Mouse (Mus musculus) lung, postnatal 4 days (tissue): ENCODE results near the gene 4930435E12Rik.
A peak's percentile ranks its signal among the peaks of the same experiment; 100 is the strongest.
"Not testable (repeated sequence)": the region's sequence is repeated elsewhere in the genome, so short reads cannot be mapped to it uniquely, and the experiment has no call there.

Experiments used
- DNase-seq, 2 experiments: peaks; one replicate each; pipeline ENCODE4 v3.0.0; 2021

Gene 4930435E12Rik

DNA sequence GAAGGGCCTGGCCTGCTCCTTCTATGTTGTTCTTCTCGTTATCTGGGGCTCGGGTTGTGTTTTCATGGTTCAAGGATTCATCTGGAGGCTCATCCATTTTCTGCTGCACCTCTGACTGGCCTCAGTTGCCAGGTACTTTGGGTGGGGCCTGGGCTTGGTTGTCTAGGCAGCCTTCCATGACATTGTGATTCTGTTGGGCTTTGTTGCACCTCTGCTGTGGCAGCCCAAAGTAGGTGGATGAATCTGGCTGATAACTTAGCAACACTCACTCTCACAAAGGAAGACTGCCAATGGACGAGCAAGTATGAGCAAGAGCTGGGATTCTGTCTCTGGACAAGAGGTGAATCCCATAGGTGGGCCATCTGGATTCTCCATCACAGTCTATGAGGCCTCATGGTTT, at the start of gene 4930435E12Rik:
TSS of gene 4930435E12Rik (minus strand) at position 101 of the 400 bp plus-strand sequence.
- no peak for DNase-seq

DNA sequence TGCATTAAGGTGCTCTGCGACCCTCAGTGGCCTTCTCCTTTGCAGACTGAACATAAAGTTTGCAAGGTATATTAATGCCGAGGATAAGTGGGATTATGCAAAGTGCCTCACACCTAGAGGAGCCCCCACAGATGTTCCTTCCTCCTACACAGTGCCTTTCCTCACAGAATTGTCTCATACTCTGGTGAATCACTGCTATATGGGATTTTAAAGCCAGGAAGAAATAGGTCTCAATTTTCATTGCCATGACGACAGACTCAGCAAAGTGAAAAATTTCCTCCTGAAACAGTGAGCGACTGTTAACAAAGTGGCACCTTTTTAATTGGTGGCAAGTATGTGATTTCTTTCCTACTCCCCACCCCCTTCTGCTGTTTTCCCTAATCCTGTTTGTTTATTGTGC, 45.9 kb upstream of the 4930435E12Rik start:
- no peak for DNase-seq

DNA sequence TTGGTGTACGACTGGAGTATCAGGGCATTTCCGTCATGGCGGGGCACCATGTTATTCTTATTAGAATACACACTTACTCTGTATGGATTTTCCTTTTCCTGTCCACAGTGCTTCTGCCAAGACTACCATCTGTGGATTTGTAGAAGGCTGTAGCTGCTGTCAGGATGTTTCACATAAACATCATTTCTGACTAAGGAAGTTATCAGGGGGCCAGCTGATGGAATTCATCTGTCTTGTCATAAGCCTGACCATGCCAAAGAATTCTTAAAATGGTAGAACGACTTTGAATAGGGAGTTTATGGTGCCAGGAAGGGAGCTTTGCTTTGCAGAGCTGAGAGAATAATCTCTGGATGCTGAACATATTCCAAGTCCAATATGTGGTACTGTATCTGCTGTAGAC, 44.7 kb upstream of the 4930435E12Rik start:
- DNase-seq = no peak

DNA sequence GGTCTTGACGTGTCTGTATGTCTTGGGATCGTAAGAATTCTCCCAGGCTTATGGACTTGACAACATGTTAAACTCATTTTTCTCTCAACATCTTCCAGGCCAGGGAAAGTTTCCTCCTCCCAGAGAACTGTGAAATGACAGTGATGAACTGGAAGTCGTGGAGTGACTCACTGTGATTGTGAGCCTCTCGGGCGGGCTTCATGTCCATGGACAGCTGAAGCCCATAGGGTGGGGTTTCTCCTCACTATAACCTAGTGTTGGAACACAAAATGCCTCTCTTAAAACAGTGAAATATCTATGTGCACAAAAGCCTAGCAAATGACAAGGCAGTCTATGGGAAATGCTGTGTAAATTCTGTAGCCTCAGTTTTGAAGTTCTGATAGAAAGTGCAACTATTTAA, 35.8 kb upstream of the 4930435E12Rik start:
- no peak for DNase-seq

DNA sequence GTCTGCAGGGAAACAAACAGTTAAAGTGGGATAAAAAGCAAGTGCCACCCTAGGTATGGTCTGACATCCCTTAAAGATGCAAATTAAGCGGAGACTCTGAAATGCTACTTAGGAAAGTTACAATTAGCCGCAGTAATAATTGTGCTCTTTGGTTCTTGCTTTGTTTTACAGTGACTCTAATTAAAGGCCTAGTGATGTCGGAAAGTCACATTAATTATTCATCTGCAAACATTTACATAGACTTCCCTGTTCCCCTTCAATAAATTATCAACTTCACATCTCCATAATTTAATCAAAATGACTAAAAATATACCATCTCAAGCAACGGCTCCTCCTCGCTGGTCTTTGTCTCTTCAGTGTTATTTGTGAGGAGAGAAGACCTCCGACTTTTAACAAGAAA, 32.0 kb upstream of the 4930435E12Rik start:
- no peak for DNase-seq

DNA sequence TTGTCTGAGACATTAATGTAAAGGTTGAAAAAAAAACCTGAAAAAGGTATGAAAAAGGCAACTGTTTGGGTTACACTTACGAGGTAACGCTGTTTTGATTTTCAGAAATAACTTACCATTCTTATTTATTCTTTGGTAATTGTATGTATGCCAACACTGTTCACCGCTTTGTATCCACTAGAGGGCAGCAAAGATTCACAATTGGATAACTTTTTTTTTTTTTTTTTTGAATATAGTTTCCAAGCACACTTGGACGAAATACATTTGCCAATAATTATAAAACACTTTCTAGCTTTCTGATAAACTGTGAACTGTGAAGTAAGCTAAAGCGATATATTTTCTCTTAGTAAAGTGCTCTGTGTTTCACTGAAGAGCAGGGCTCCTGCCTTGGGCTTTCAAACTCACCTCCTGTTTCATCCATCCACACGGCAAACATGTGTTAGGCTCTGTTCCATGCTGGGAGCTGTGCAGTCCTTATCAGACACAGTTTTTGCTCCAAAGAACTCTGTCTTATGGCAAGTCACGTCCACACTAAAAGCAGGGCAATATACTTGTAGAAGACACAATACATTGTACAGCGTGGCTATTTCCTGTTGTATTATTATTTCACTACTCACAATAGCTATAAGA, 29.7 kb upstream of the 4930435E12Rik start:
- peak in 1 of 2 experiments; percentile 8 for DNase-seq

DNA sequence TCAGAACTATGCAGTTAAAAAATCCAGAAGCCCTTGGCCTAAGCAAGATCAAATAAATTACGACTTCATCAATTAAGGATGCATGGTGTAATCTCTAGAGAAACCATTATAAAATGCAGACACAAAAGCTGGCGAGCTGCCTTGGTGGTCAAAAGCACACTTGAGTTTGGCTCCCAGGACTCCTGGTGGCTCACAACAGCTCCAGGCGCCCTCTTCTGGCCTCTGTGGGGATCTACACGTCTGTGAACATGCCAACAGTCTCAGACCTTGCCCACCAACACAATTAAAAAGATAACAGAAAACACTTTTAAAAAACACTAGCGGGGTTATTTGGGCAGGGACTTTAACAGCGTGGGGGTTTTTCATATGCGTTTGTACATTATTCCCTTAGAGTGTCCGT, 16.0 kb downstream of the 4930435E12Rik start:
- peak; percentile 83 to 84 for DNase-seq

DNA sequence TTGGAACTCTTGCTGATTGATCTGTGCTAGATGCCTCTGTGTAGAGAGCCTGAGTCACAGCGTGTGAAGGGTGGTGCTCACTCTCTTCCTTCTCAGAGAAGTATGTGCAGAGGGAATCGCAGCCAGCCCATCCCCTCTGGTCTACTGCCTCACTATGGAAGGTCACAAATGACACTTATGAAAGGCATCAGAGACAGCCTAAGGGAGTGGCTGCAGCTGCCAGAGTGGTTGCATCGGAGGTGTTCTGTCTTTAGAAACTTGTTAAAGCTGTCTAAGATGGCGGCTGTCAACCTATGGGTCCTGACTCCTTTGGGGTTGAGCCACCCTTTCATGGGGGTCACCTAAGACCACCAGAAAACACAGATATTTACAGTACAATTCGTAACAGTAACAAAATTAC, 18.4 kb downstream of the 4930435E12Rik start:
- DNase-seq = no peak

DNA sequence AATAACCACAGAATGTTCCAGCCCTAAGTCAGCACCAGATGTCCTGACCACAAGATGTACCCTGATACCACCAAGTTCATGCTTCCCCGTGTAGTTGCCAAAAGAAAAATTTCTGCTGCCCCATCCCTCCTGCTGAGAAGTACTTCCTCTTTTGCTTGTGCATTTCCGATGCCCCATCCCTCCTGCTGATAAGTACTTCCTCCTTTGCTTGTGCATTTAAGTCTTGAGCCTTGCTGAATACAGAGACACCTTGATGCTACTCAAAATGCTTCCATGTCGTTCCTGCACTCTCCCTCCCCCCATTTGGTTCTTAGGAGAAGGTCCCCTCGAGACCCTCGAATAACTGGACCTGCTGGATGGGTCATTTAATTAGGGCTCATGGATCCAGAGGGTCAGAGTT, 20.8 kb downstream of the 4930435E12Rik start:
- DNase-seq = not testable (repeated sequence)

DNA sequence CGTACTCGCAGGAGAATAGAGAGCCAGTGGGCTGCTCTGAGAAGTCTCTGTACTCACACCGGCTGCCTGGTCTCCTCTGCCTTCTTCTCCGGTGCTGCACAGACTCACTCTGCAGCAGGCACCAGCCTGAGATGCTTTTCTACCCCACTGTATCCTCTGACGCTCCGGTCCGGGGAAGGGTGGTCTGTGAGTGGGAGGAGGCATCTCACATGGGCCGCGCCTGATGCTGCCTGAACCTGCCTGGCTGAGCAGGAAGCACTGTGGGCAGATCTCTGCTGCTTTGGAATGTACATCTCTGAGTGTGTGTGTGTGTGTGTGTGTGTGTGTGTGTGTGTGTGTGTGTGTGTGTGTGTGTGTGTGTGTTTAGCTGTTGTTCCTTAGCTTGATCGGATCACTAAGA, 28.5 kb downstream of the 4930435E12Rik start, which contains the start of gene Upk1b:
TSS of gene Upk1b (minus strand) at position 238 of the 400 bp plus-strand sequence.
- peak in 1 of 2 experiments; percentile 43 for DNase-seq

DNA sequence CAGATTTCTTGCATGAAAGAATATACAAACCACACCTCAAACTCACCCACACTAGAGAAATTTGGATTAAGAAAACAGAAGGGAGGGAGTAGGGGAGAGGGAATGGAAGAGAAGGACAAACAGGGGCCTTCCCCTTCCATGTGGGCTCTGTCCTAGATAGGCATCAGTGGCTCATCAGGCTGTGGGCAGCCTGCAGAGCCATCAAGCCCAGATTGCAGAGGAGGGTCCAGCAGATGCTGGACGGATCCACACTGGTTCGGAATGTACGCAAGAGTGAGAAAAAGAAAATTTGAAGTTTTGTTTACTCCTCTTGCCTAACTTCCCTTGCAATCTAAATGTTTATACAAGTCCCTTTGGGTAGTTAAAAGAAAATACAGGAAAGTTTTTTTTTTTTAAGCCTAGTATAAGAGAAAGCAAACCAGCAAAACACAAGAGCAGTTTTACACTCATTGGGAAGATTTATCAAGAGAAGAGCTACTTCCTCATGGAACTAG, 29.5 kb downstream of the 4930435E12Rik start:
- peak in 1 of 2 experiments; percentile 51 for DNase-seq

DNA sequence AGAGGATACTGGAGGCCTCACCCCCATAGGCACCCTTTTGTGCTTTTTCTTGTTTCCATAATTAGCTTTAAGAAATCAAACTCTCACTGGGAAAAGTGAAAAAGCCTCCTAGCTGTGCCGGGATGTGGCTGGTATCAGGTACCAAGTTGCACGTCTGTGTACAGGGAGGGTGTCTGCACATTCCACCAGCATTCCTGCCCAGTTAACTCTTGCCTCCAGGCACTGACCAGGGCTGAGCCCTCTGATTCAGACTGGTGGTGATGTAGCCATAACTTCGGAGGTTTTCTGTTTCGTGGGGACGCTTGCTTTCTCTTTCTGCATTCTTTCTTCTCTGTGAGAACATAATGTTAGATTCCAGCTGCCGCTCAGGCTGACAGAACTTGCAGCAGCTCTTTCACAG, 35.4 kb downstream of the 4930435E12Rik start:
- no peak for DNase-seq

DNA sequence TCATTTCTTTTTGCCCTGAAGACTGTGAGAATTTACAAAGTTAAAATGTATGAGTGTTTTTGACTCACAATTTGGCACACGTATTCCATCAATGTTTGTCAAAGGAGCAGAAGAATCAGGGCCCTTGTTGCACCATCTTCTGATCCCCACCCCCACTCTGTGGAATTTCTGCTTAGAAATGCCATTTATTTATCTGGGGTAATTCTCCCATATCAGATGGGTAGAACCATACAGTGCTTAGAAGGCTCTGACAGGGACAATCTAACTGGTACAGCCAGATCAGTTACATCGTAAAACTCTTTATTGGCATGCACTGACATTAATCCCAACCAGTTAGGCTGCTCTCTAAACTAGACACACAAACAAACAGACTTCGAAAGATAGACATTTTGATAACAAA, 38.6 kb downstream of the 4930435E12Rik start:
- DNase-seq = no peak

DNA sequence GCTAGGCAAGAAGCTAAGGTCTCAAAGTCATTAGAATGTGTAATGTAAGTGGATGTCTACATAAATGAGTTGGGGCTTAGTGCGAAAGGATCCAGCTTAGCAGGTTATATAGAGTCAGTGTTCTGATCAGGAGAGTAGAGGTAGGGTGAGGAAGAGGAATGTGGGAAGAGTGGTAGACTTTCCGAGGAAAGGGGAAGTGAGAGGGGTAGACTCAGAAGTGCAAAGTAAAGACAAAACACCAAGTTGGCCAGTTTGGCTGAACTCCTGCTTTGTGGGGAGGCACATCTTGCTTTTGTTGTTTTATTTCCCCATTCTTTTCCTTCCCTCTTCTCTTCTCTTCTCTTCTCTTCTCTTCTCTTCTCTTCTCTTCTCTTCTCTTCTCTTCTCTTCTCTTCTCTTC, 39.5 kb downstream of the 4930435E12Rik start:
- no peak for DNase-seq

DNA sequence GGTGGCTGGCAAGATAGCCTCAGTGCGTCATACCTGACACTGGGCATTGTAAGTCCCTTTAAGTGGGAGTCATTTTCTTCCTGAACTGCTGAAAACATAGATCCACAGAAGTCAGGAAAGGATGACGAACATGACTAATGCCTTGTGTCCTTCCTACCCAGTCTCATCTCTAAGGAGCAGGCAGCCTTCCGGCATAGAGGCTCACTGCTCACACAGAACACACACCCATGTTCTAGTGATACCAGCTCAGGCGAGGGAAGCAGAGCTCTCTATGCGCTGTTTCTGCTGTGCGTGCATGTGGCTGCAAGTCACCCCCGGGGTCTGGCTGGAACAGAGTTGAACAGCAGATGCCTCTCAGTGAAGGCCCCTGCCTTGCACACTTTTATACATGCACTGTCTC, 43.2 kb downstream of the 4930435E12Rik start:
- DNase-seq = no peak

DNA sequence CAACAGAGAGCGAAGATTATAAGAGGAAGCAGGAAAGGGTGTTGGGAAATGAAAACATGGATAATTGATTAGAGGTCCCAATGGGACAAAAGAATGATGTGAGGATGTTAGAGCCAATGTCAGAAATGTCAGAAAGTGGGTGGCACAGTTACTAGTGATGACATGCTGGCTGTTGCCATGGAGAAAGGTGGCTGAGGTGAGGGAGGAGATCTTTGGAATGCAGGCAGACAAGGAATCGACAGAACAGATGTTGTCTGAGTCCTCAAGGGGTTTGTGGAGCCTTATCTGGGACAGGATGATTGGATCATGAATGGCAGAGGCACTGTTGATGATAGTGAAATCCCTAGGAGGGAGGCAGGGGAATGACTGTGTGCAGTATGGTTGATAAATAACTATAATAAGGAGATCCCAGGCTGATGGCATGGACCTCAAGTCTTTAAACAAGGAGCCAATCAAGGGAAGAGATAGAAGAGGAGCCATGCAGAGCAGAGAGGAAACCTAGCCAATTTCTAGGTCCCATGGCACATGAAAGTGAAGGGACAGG, 46.0 kb downstream of the 4930435E12Rik start:
- no peak for DNase-seq

DNA sequence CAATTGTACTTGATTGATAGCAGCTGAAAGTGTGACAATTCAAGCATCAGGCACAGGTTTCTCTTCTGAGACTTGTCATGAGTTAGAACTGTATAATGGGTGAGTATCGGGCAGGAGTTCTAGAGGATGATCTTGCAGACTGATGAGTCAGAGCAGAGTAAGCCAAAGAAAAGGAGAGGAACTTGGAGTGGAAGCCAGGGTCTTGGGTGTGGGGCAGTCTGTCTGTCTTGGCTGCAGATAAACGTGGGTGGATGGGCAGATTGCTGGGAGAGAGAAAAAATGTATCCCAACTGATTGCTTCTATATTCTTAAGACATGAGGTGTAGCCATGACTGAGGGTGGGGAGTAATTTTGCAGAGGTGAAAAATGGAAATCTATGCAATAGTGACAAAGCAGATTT, 46.6 kb downstream of the 4930435E12Rik start:
- DNase-seq = no peak

DNA sequence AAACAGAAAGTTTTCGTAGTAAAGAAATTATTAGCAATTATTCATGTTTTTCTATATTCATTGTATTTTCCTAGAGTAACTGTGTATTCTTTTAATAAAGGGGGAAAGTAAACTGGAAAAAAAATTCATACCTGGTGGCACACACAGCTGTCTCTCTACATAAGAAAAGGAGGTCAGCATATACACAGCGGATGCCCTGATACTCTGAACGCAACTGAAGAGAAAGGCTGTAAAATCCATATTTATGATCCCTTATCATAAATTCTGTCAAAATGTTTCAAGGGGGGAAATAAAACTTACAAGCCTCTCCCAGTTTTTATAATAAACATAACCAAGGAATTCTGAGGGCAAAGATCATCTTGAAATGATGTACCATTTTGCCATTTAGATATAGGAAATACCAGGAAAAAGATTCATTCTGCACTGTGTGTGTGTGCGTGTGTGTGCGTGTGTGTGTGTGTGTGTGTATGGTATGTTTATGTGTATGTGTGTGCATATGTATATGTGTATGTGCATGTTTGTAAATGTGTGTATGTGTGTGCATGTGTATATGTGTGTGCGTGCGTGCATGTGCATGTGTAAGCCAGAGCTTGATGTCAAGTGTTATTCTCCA, 47.5 kb downstream of the 4930435E12Rik start:
- DNase-seq = no peak

DNA sequence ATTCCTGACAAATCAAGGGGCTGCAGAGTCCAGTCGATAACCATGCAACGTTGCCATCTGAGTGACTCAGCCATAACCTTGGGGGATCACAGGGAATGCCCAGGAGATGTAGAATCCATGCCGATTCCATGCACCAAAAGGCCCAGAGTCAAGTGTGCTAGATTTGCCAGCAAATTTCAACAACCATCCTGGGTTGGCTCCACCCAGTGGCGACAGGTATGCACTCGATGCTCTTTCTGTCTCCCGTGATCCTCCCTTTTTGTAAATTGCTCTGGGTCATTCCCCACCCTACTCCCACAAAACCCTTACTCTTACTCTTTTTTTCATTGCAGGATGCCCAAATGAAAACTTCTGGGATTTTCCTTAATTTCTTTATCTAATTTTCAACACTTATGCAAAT, 52.2 kb downstream of the 4930435E12Rik start:
- no peak for DNase-seq

DNA sequence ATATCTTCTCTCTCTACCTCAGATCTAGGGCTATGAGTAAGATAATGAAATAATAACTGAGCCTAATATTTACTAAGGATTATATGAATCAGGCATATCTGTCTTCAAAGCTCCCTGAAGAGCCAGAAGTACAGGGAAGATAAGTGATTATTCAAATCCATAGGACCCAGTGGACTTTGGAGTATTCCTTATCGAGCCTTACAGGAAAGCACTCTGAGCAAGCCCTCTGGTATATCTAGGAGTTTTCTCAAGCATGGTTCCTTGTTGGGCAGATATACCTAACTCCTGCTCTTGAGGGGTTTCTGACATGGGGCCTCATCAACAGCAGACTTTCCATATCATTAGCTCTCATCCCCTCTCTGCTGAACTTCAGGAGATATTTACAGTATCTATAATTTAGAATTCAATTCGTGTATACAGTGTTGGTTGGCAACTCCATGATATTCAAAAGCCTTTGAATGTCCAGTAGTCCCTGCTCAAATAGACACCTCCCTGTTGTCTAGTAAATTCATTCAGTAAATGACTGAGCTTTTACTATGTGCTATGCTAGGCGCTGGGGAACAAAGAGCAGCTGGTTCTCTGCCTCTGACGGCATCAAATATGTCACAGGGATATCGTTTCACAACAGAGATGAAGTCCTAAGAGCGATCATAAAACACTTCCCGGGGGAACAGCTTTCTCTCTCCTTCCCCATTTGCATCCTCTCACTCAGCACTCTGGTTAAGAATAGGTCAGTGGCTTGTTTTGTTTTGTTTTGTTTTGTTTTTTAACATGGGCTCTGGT, 53.4 kb downstream of the 4930435E12Rik start:
- DNase-seq = peak; percentile 63 to 81

DNA sequence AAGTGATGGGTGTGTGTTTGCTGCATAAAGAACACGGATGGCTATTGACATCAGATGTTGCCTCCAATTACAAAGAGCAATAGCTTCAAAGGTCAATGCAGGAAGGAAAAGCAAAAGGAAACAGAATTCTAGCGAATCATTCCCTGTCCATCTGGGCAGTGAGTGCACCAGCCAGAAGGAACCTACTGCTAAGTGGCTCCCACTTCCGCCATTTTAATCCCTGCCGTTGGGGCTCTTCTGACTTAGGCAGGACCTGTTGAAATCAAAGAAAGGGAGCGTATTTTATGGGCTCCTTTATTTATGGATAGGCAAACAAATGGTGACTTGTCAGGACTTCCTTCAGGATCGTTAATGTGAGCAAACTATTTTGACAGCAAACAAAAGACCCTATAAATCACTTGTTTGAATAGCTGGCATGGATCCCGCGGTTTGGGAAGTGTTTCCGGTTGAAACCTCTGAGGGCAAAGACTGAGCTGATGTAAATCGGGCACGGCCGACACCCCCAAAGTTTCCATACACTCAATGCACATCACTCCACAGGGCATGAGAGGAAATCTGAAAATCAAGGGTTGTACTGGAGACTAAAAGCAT, 55.5 kb downstream of the 4930435E12Rik start:
- no peak for DNase-seq

DNA sequence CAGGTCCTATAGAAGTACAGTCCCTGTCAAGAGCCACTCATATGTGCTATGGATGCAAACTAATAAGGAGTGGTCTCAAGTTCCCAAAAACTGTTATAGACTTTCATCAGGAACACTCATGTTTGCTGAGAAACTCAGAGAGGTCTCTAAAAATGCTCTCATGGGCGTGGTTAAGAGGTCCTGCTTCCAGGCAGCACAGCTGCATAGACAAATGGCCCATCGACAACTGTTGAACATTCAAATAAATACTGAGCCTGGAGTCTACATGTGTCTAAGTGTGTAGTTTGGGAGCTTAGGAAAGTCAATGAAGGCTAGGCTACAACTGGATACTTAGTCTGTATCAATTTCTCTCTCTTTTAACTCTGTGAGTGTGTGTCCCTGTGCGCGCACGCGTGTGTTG, 57.4 kb downstream of the 4930435E12Rik start:
- no peak for DNase-seq

DNA sequence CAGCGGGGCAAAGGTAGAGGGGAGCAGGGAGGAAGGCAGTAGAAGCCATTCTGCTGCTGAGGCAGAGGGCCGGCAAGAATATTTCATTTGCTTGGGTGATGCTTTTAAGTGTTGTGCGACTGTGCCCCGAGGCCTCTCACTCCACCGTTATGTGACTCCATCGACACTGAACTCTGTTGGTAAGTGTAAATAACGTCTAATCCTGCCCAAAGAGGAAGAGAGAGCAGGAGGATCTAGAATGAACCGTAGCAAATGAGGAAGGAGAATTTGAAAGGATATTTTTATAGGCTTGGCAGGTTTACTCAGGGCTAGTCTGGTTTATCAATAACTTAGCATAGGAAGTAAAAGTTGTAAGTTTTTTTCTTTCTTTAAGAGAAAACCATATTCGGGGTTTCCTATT, 59.0 kb downstream of the 4930435E12Rik start:
- DNase-seq = no peak
